Mouse (Mus musculus) lung, adult 2 months (tissue): ENCODE results near the gene Ltb.

Experiments used
- CTCF ChIP-seq: fragments of 200-500 bp; IDR thresholded peaks from 2 replicates; pipeline ENCODE4 v1.5.1; 2011; ENCODE audit warnings: mild to moderate bottlenecking, low read length, control low read depth; ENCODE audit not compliant: insufficient read depth
- POLR2A ChIP-seq: fragments of 200-500 bp; IDR thresholded peaks from 2 replicates; pipeline ENCODE4 v1.6.1; 2011; ENCODE audit warnings: low read depth, mild to moderate bottlenecking, control low read depth, low read length, borderline replicate concordance; ENCODE audit errors: extremely low read depth

- peak; percentile 59; the same call in 1 of the 2 replicates for TF ChIP-seq POLR2A
- TF ChIP-seq CTCF = no peak
Observed at GRCm38 (mm10) chr17:35201787-35202186, 7.5 kb downstream of the Ltb start, which contains the start of gene Tnf.
